Mouse (Mus musculus): ENCODE measurements around the gene Rasgrf1.

The Rasgrf1 gene

GRCm38 (mm10) chr9:89970271-89970670 lies 60.6 kb downstream of the Rasgrf1 start:
- peak; percentile 34 for DNase-seq (ENCODE audit: low spot score)

GRCm38 (mm10) chr9:89970886-89971486 lies 61.3 kb downstream of the Rasgrf1 start:
- DNase-seq (ENCODE audit: low spot score), result peak; percentile 35

- DNase-seq (ENCODE audit: low spot score), result peak; percentile 32
These were observed 62.6 kb downstream of the Rasgrf1 start for GRCm38 (mm10) chr9:89972321-89972720.

- DNase-seq (ENCODE audit: low spot score), result peak; percentile 33
These were observed 64.1 kb downstream of the Rasgrf1 start for GRCm38 (mm10) chr9:89973856-89974255.

GRCm38 (mm10) chr9:89974463-89974931 lies 64.8 kb downstream of the Rasgrf1 start:
- peak; percentile 51 for DNase-seq (ENCODE audit: low spot score)

GRCm38 (mm10) chr9:89976366-89976940 lies 66.7 kb downstream of the Rasgrf1 start:
- peak; percentile 23 for DNase-seq (ENCODE audit: low spot score)

GRCm38 (mm10) chr9:89979248-89979647 lies 69.5 kb downstream of the Rasgrf1 start:
- DNase-seq (ENCODE audit: low spot score), result peak; percentile 39

- DNase-seq (ENCODE audit: low spot score), result no peak
These were observed 72.5 kb downstream of the Rasgrf1 start for GRCm38 (mm10) chr9:89982256-89982655.

GRCm38 (mm10) chr9:89988053-89988452 lies 78.3 kb downstream of the Rasgrf1 start:
- no peak for DNase-seq (ENCODE audit: low spot score)

- DNase-seq (ENCODE audit: low spot score), result no peak
These were observed 79.3 kb downstream of the Rasgrf1 start for GRCm38 (mm10) chr9:89988811-89989528.

GRCm38 (mm10) chr9:90006432-90006831 lies 96.7 kb downstream of the Rasgrf1 start:
- no peak for DNase-seq (ENCODE audit: low spot score)

GRCm38 (mm10) chr9:90007094-90007493 lies 97.4 kb downstream of the Rasgrf1 start:
- no peak for DNase-seq (ENCODE audit: low spot score)

GRCm38 (mm10) chr9:90008138-90008537 lies 98.4 kb downstream of the Rasgrf1 start:
- no peak for DNase-seq (ENCODE audit: low spot score)

- no peak for DNase-seq (ENCODE audit: low spot score)
These were observed 102.1 kb downstream of the Rasgrf1 start for GRCm38 (mm10) chr9:90011849-90012248.

- DNase-seq (ENCODE audit: low spot score), result no peak
These were observed 104.9 kb downstream of the Rasgrf1 start for GRCm38 (mm10) chr9:90014649-90015048.

- DNase-seq (ENCODE audit: low spot score), result no peak
These were observed 106.5 kb downstream of the Rasgrf1 start for GRCm38 (mm10) chr9:90016204-90016603.

GRCm38 (mm10) chr9:90020866-90021265 lies 111.2 kb downstream of the Rasgrf1 start:
- DNase-seq (ENCODE audit: low spot score), result no peak

- no peak for DNase-seq (ENCODE audit: low spot score)
These were observed 111.7 kb downstream of the Rasgrf1 start for GRCm38 (mm10) chr9:90021442-90021841.

GRCm38 (mm10) chr9:90027709-90028108 lies 118.0 kb downstream of the Rasgrf1 start:
- DNase-seq (ENCODE audit: low spot score), result no peak

- DNase-seq (ENCODE audit: low spot score), result no peak
These were observed 124.2 kb downstream of the Rasgrf1 start for GRCm38 (mm10) chr9:90033922-90034321.

- no peak for DNase-seq (ENCODE audit: low spot score)
These were observed 125.5 kb downstream of the Rasgrf1 start for GRCm38 (mm10) chr9:90035168-90035567.

GRCm38 (mm10) chr9:90035794-90036193 lies 126.1 kb downstream of the Rasgrf1 start:
- DNase-seq (ENCODE audit: low spot score), result no peak

- DNase-seq (ENCODE audit: low spot score), result no peak
These were observed 126.6 kb downstream of the Rasgrf1 start for GRCm38 (mm10) chr9:90036313-90036712.
